Mouse (Mus musculus) brown adipose tissue, adult 24 weeks (tissue): ENCODE results near the gene Fkbp8. TPM values are rescaled to one million over a fixed set of nuclear protein-coding genes. Genes with fewer than 3 reads are reported as not detected.
A peak's percentile ranks its signal among the peaks of the same experiment; 100 is the strongest.

Source experiments
- H3K27ac ChIP-seq: fragments of 200-500 bp; replicated peaks from 2 replicates; pipeline ENCODE4 v1.5.1; 2012; ENCODE audit warnings: low read depth, mild to moderate bottlenecking, low read length
- H3K4me1 ChIP-seq: fragments of 200-500 bp; 2 replicates; pipeline ENCODE4 v1.6.1; 2012; ENCODE audit warnings: low read length, mixed read lengths; ENCODE audit not compliant: control insufficient read depth, insufficient read depth, insufficient read length
- H3K4me3 ChIP-seq: fragments of 200-500 bp; 2 replicates; pipeline ENCODE4 v1.5.1; 2012; ENCODE audit warnings: low read depth, mild to moderate bottlenecking, low read length, moderate library complexity; ENCODE audit not compliant: insufficient read depth
- polyA plus RNA-seq: library from polyadenylated mRNA; stranded (reverse); fragments of >200 nt; gene quantifications from 2 replicates; pipeline ENCODE4 v1.2.4, GENCODE M21; 2012; ENCODE audit not compliant: missing spikeins, insufficient read depth, insufficient read length

Gene Fkbp8
- polyA plus RNA-seq, 1 experiment = 90.9 TPM

DNA sequence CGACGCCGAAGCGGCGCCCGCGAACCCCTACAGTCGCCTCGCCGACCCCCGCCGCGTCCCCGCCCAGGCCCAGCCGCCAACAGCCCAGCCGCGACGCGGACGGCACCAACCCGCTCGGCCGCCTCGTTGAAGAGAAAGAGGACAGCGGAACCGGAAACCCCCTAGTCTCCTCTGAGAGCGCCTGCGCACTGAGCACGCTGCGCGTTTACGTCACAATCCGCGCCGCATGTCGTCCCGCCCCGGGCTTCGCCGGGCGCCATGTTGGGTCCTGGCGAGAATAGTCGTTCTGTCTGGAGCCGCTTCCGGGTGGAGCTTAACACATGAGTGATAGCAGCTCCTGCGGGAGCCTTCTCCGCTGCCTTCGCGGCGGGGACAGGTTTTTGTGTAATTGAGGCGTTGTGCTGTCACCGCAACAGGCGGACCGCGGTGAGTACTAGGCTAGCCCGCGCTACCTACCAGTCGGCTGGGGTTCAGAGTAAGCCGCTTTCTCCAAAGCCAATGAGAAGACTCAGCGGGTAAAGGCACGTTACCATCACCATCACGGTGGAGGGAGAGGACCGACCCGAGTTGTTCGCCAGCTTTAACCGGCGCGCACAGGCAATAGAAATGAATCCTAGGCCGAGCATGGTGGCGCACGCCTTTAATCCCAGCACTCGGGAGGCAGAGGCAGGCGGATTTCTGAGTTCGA lies 17.2 kb upstream of the Fkbp8 start, which contains the start of gene Uba52:
Gene Uba52, minus strand, starts transcription at position 574 of the 688 bp plus-strand sequence.
- Histone ChIP-seq H3K4me1 (peaks cover 18% of the 10 kb centered on the region), H3K4me3 (peak within 1 kb of the TSS; percentile 97), H3K27ac (peak within 1 kb of the TSS; percentile 98)

DNA sequence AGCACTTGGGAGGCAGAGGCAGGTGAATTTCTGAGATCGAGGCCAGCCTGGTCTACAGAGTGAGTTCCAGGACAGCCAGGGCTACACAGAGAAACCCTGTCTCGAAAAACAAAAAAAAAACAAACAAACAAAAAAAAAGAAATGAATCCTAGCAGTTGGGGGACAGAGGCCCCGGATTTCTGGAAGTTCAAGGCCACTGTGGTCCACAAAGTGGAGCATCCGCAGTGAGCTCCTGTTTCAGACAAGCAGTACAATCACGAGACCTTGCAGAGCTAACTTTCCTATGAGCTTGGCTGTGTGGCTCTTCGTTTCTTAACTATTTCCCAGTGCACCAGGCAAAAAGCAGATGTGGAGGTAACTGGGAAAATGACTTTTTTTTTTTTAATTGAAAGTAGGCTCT lies 16.4 kb upstream of the Fkbp8 start:
- Histone ChIP-seq H3K4me1 (peaks cover 13% of the 10 kb centered on the region), H3K4me3 (peak overlapping the region; percentile 97), H3K27ac (0 out of 2 replicates have a peak overlapping the region, but pooled peaks have one; percentile 98)

DNA sequence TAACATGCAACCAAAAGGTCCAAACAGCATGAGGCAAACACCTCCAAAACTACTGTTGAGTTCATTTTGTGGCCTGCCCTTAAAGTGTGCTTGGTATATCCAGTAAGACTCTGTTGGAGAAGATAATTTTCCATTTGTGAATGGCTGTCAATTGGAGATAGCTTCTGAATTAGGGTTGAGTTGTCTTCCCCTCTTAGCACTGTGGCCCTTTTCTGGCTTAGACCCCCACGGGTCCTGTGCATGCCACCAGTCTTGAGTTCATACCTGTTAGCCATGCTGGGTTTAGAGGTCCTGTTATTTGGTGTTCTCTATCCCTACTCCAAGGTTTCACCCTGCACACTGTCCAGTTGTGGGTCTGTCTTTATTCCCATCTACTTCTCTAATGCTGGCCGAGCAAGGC lies 15.8 kb upstream of the Fkbp8 start:
- H3K27ac ChIP-seq = no peak overlapping the region
- peaks cover 13% of the 10 kb centered on the region for H3K4me1 ChIP-seq
- H3K4me3 ChIP-seq = no peak overlapping the region

DNA sequence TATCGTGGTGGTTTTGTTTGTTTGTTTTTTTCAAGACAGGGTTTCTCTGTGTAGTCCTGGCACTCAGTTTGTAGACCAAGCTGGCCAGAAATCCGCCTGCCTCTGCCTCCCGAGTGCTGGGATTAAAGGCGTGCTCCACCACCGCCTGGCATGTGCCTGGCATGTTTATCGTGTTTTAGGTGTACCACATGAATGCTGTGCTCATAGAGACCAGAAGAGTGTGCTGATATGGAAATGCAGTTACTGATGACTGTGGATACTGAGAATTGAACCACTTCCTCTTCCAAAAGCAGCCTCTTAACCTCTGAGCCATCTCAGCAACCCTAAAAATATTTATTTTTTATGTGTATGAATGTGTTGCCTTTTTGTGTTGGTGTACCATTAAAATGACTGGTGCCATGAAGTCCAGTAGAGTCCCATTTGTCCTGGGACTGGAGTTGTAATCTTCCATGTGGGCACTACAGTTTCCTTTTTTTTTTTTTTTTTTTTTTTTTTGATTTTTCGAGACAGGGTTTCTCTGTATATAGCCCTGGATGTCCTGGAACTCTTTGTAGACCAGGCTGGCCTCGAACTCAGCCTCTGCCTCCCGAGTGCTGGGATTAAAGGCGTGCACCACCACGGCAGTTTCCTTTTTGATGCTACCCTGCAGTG lies 15.1 kb upstream of the Fkbp8 start:
- Histone ChIP-seq H3K27ac (no peak overlapping the region), H3K4me1 (peaks cover 13% of the 10 kb centered on the region), H3K4me3 (no peak overlapping the region)

DNA sequence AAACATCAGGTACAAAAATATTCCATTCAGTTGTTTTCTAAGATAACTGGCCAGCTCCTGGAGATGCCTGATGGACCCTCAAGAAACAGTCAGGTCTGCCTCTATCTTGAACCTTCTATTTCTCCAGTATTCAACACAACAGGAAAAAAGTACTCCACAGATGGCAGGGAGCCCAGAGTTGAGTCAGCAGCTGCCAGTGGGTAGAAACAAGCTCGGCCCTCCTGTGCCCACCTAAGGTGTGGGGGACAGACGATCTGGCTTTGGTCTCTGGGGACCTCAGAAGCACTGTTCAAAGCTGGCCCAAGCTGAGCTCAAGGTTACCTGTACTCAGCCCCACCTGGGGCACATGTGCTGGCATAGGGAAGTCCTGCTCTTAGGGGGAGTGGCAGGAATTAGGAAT lies 14.1 kb upstream of the Fkbp8 start:
- Histone ChIP-seq H3K4me3 (no peak overlapping the region), H3K27ac (no peak overlapping the region), H3K4me1 (peaks cover 13% of the 10 kb centered on the region)

DNA sequence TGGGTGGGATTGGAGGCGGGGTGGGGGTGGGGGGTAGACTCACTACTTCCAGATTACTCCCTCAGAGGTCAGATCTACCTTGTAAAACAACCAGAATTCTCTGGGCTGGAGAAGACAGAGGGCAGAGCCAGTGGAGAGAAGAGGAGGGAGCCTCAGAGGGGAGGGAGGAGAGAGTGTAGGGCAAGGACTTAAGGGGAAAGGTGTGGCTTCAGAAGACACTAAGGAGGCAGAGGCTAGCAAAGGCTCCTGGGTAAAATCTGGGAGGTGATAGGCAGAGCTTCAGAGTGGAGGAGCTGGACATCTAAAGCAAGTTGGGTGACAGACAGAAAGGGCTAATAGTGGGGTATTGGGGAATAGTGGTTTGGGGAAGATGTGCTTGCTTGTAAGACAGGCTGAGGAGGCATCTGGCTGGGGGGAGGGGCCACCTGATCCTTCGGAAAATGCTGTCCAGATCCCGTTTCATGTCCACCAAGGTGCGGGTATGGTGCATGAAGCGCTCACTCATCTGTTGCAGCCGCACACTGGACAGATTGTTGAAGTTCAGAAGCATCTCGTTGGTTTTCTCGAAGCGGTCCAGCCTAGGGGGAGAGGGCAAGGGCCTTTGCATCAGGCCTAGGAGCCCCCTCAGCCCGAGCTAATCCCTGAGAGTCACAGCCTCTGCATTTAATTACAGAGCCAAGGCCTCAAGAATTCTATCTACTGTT lies 9.4 kb upstream of the Fkbp8 start:
- H3K4me3 ChIP-seq = no peak overlapping the region
- H3K27ac ChIP-seq = no peak overlapping the region
- peaks cover 3% of the 10 kb centered on the region; the same call in 1 of the 2 replicates for H3K4me1 ChIP-seq

DNA sequence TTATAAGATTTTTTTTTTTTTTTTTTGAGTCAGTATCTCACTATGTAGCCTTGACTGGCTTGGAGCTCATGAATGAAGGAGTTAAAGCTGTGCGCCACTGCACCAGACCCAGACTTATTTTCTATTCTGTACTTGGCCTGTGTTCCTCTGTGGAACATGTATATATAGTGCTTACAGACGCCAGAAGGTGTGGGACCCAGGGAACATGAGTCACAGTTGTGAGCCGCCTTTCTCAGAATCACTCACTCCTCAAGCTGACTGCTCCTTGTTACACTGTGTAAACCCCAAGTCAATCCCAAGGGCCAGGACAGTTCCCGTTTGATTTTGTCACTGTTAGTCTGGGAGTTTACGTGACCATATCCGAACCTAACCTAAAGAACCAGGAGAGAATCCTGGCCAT lies 8.5 kb upstream of the Fkbp8 start:
- H3K4me3 ChIP-seq = no peak overlapping the region
- H3K4me1 ChIP-seq = peaks cover 7% of the 10 kb centered on the region; the same call in 1 of the 2 replicates
- H3K27ac ChIP-seq = no peak overlapping the region

DNA sequence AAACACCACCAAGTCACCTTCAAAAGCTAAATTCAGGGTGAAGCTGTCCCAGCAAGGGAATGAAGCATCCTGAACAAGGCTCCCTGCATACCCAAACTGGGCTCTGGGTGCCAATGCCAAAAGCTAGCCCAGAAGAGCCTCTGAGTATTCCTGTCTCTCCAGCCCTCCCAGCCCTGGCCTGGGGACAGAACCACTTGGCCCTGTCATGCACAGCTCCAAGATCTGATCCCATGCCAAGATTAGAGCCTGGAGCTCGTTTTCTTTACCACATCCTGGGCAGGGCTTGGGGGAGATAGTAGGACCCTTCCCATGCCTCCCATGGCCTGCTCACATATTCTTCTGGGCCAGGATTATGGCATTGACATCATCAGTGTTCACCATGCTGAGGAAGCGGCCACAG lies 7.9 kb upstream of the Fkbp8 start:
- Histone ChIP-seq H3K4me3 (no peak overlapping the region), H3K27ac (no peak overlapping the region), H3K4me1 (peaks cover 7% of the 10 kb centered on the region; the same call in 1 of the 2 replicates)

DNA sequence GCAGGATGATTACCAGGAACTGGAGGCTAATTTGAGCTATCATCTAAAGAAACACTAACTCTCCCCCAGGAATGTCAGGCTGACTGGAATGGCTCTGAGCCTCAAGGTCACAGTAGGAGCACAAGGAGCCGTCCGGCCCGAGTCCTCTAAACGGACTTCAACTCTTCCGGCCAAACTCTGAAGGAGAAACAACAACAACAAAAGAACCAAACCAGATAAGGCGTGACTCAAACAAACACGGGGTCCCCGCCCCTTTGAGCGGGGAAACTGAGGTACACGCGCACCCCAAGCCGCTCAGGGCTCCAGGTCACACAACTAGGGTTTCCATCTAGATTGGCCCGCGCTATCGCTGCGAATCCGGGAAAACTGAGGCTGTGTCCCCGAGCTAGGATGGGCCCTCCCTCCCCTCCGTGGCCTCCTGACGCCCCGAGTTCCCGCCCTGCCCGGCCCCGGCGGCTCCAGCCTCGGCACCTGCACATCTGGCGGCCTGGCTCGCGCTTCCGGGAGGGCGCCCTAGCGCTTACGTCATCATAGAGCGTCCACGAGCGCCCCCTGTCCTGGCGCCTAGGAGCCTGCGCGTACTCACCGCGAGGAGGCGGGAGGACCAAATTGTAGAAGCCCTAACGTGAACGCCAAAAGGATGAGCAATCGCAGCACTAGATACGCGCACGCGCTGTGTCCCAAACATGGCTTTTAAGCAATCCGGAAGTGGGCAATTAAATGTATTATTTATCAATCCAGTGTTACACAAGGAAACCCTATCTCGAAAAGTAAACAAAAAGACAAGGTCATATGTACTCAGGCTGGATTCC lies 4.7 kb upstream of the Fkbp8 start:
- Histone ChIP-seq H3K27ac (peak overlapping the region; percentile 91), H3K4me3 (peak overlapping the region; percentile 80), H3K4me1 (peaks cover 7% of the 10 kb centered on the region; the same call in 1 of the 2 replicates)

DNA sequence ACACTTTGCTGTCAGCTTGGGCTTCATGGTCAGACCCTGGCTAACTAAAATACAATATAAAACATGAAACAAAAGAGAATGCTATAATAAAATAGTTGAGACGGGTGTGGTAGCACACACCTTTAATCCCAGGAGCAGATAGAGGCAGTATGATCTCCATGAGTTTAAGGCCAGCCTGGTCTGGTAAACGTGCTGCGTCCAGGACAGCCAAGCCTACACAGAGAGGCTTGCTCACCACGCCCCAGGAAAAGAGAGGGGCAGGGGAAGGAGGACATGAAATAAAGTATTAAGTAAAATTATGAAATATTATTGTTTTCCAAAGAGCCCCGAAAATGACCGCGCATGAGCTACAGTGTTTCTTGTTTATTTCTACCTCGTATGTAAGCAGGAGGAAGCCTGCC lies 413 bp upstream of the Fkbp8 start:
- Histone ChIP-seq H3K4me1 (peaks cover 12% of the 10 kb centered on the region), H3K27ac (peak overlapping the region; percentile 82), H3K4me3 (peak overlapping the region; percentile 76)

DNA sequence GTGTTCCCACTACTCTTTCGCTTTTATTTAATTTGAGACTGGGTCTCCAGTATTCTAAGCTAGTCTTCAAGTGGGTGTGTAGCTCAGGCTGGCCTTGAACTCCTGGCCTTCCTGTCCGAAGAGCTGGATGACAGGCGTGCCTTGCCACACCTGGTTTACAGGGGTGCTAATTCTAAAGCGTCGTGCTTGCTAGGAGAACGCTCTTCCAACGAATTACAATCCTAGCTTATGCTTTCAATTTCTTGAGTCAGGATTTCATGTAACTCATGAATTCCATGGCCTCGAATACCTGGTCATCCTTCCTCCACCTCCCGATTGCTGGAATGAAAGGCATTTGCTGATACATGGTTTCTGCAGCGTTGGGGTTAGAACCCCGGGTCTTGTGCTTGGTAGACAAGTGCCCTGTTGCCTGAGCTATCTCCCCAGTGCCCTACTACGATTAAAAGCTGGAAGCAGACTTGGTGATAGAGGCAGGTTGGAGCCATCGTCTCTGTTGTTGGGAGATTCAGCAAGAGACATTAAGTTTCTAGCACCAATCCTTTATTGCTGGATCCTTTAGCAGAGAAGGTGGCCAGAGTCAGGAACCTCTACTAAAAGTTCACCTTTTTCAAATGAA lies 766 bp downstream of the Fkbp8 start:
- H3K4me3 ChIP-seq = peak overlapping the region; percentile 85
- peaks cover 9% of the 10 kb centered on the region for H3K4me1 ChIP-seq
- peak overlapping the region; percentile 52 for H3K27ac ChIP-seq

DNA sequence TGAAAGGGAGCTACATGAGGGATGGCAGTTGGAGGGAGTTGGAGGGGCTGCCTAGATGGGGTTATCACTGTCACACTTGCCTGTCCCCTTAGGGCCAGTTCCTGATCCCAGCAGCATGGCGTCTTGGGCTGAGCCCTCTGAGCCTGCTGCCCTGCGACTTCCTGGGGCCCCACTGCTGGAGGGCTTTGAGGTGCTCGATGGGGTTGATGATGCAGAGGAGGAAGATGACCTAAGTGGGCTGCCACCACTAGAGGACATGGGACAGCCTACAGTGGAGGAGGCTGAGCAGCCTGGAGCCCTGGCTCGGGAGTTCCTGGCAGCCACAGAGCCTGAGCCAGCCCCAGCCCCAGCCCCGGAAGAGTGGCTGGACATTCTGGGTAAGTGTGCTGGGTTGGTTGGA lies 1.8 kb downstream of the Fkbp8 start:
- no peak overlapping the region; the same call in 1 of the 2 replicates for H3K4me3 ChIP-seq
- H3K27ac ChIP-seq = no peak overlapping the region
- peaks cover 6% of the 10 kb centered on the region for H3K4me1 ChIP-seq

DNA sequence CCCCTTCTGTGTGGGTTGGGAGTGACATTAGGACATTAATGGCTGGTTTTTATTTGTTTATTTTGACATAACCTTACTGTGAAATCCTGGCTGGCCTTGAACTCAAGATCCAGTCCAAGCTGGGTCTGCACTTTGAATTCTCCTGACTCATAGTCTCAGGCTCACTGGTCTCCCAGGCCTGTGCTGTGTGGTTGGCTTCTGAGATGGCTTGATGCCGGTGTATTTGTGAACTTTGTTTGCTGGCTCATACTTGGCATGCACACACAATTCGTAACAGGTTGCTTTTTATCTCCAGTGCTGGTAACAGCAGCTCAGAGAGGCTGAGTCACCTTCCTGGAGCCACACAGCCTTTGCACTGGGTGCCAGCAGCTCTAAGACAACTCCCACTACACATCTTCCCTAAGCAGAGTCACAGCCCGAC lies 2.2 kb downstream of the Fkbp8 start:
- Histone ChIP-seq H3K4me1 (peaks cover 6% of the 10 kb centered on the region), H3K27ac (no peak overlapping the region), H3K4me3 (no peak overlapping the region)

DNA sequence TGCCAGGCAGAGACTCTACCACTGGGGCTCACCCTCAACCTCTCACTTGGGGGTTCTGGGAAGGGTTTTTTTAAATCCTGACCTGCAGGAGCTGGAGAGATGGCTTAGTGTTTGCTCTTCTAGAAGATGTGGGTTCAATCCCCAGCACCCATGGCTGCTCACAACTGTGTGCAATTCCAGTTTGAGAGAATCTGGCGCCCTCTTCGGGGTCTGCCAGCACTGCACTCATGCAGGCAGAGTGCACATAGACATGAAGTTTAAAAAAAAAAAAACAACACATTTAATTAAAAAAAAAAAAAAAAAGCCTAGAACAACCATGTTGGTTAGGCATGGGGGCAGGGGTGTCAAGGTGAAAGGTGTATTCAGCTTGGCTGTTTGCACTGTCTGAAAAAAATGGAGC lies 2.8 kb downstream of the Fkbp8 start:
- Histone ChIP-seq H3K4me1 (peaks cover 6% of the 10 kb centered on the region), H3K4me3 (no peak overlapping the region), H3K27ac (no peak overlapping the region)
